Mouse (Mus musculus): ENCODE results near the gene Ltb4r1.

DNA sequence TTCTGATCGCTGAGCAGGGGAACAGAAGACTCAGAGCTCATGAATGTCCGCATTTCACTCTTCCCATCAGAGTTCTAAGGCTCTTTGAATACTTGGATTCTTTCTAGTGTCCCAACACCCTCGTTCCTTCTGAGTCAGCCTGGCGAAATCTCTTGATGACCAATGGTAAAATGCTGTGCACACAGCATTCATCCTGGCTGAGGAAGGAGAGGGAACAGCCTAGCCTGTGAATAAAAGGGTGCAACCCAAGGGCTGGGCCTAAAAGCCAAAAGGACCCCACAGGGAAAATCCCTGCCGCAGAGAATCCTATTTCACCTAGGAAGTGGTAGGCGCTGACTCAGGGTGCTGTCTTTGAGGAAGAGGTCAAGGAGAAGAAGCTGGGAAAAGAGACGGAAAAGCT is 35.6 kb upstream of the Ltb4r1 start:
- TF ChIP-seq MYC (IDR thresholded peaks at IDR 0.05; ENCODE audit: low read depth, low read length): no peak
- no peak for TF ChIP-seq CTCF (conservative IDR thresholded peaks at IDR 0.05 in 1 of 2, IDR thresholded peaks at IDR 0.05 in 1 of 2; ENCODE audit: low read depth in 2 of 2, low read length in 2 of 2)
- no peak for TF ChIP-seq JUND (conservative IDR thresholded peaks at IDR 0.05; ENCODE audit: low read depth, low read length)
- no peak for TF ChIP-seq UBTF (IDR thresholded peaks at IDR 0.05; ENCODE audit: low read depth, low read length)
- no peak for TF ChIP-seq MAZ (IDR thresholded peaks at IDR 0.05; ENCODE audit: low read depth, low read length)
- no peak for TF ChIP-seq MAX (IDR thresholded peaks at IDR 0.05; ENCODE audit: low read length)
- no peak for TF ChIP-seq TCF12 (IDR thresholded peaks at IDR 0.05; ENCODE audit: low read depth, low read length)
- TF ChIP-seq BHLHE40 (IDR thresholded peaks at IDR 0.05; ENCODE audit: low read depth, low read length): no peak

Data from CH12.LX (cell line).